Mouse (Mus musculus): ENCODE data around the gene Fut7.

- TF ChIP-seq USF1 (IDR thresholded peaks at IDR 0.05; ENCODE audit: low read depth, low read length) (no peak), MAFK (IDR thresholded peaks at IDR 0.05; ENCODE audit: insufficient replicate concordance, low read length) (no peak), TCF12 (IDR thresholded peaks at IDR 0.05; ENCODE audit: low read depth, low read length) (no peak), MAX (IDR thresholded peaks at IDR 0.05; ENCODE audit: low read length) (no peak), ZC3H11A (IDR thresholded peaks at IDR 0.05; ENCODE audit: low read depth, low read length) (no peak), POLR2A (IDR thresholded peaks at IDR 0.05; ENCODE audit: low read depth, low read length) (no peak), EP300 (IDR thresholded peaks at IDR 0.05; ENCODE audit: low read length) (no peak), NELFE (IDR thresholded peaks at IDR 0.05; ENCODE audit: low read depth, low read length) (no peak), CTCF (conservative IDR thresholded peaks at IDR 0.05 in 1 of 2, IDR thresholded peaks at IDR 0.05 in 1 of 2; ENCODE audit: low read depth in 2 of 2, low read length in 2 of 2) (no peak), GABPA (IDR thresholded peaks at IDR 0.05; ENCODE audit: insufficient replicate concordance, low read depth, low read length) (no peak), POLR2AphosphoS2 (IDR thresholded peaks at IDR 0.05; ENCODE audit: low read depth, low read length) (no peak), E2F4 (IDR thresholded peaks at IDR 0.05; ENCODE audit: insufficient replicate concordance, low read depth, low read length) (no peak)
Observed at GRCm38 (mm10) chr2:25430395-25431233, 7.5 kb downstream of the Fut7 start.

All from CH12.LX (cell line).